Mouse (Mus musculus): Measurements from ENCODE around the gene Kdm2b.
A peak's percentile ranks its signal among the peaks of the same experiment; 100 is the strongest.

Kdm2b gene

GRCm38 (mm10) chr5:123011705-123012104 lies 22.1 kb upstream of the Kdm2b start:
- DNase-seq (ENCODE audit: low read depth, low spot score): no peak

GRCm38 (mm10) chr5:123010806-123011205 lies 21.2 kb upstream of the Kdm2b start:
- DNase-seq (ENCODE audit: low read depth, low spot score): peak; percentile 73

GRCm38 (mm10) chr5:123009873-123010272 lies 20.2 kb upstream of the Kdm2b start:
- DNase-seq (ENCODE audit: low read depth, low spot score): no peak

- DNase-seq (ENCODE audit: low read depth, low spot score): no peak
These were observed 19.4 kb upstream of the Kdm2b start for GRCm38 (mm10) chr5:123008877-123009493.

GRCm38 (mm10) chr5:123005716-123006592 lies 16.3 kb upstream of the Kdm2b start:
- DNase-seq (ENCODE audit: low read depth, low spot score): no peak

- DNase-seq (ENCODE audit: low read depth, low spot score): no peak
These were observed 11.3 kb upstream of the Kdm2b start for GRCm38 (mm10) chr5:123000901-123001300.

GRCm38 (mm10) chr5:122997205-122998204 lies 7.9 kb upstream of the Kdm2b start:
- DNase-seq (ENCODE audit: low read depth, low spot score): no peak

- DNase-seq (ENCODE audit: low read depth, low spot score): peak; percentile 97
These were observed 5.3 kb upstream of the Kdm2b start for GRCm38 (mm10) chr5:122994910-122995309.

- peak; percentile 100 for DNase-seq (ENCODE audit: low read depth, low spot score)
These were observed 4.8 kb upstream of the Kdm2b start for GRCm38 (mm10) chr5:122994303-122994846.

GRCm38 (mm10) chr5:122993811-122994210 lies 4.2 kb upstream of the Kdm2b start:
- no peak for DNase-seq (ENCODE audit: low read depth, low spot score)

GRCm38 (mm10) chr5:122991350-122992004 lies 1.9 kb upstream of the Kdm2b start:
- DNase-seq (ENCODE audit: low read depth, low spot score): peak; percentile 88

- DNase-seq (ENCODE audit: low read depth, low spot score): no peak
These were observed 963 bp upstream of the Kdm2b start for GRCm38 (mm10) chr5:122990411-122991160.

GRCm38 (mm10) chr5:122989001-122989525 lies 560 bp downstream of the Kdm2b start:
- peak; percentile 81 for DNase-seq (ENCODE audit: low read depth, low spot score)

GRCm38 (mm10) chr5:122988021-122988751 lies 1.4 kb downstream of the Kdm2b start:
- peak; percentile 41 for DNase-seq (ENCODE audit: low read depth, low spot score)

- peak; percentile 39 for DNase-seq (ENCODE audit: low read depth, low spot score)
These were observed 2.2 kb downstream of the Kdm2b start for GRCm38 (mm10) chr5:122987211-122988020.

- peak; percentile 35 for DNase-seq (ENCODE audit: low read depth, low spot score)
These were observed 3.5 kb downstream of the Kdm2b start for GRCm38 (mm10) chr5:122986091-122986493.

GRCm38 (mm10) chr5:122985276-122985675 lies 4.3 kb downstream of the Kdm2b start:
- no peak for DNase-seq (ENCODE audit: low read depth, low spot score)

GRCm38 (mm10) chr5:122984483-122984882 lies 5.1 kb downstream of the Kdm2b start:
- no peak for DNase-seq (ENCODE audit: low read depth, low spot score)

All from R1 (cell line).